Mouse (Mus musculus) kidney, embryonic 14.5 days (tissue): Measurements from ENCODE around the gene Mgat4b. TPM values are rescaled to one million over a fixed set of nuclear protein-coding genes. Genes with fewer than 3 reads are reported as not detected.

ENCODE experiments used
- ATAC-seq: fragments of 200-750 bp; cut with Nextera tagmentation; 2 replicates; pipeline ENCODE4 v1.8.0; 2017; ENCODE audit warnings: moderate number of reproducible peaks, mild to moderate bottlenecking, moderate TSS enrichment, moderate library complexity; ENCODE audit not compliant: low FRiP score, low TSS enrichment
- H3K27ac ChIP-seq: fragments of 300-500 bp; sonication (generic); 2 replicates; pipeline ENCODE4 v1.5.1; 2014; ENCODE audit warnings: low read depth, mild to moderate bottlenecking, low read length, moderate library complexity, mixed read lengths
- H3K27me3 ChIP-seq: fragments of 300-500 bp; sonication (generic); 2 replicates; pipeline ENCODE4 v1.6.1; 2014; ENCODE audit warnings: mild to moderate bottlenecking, low read length; ENCODE audit not compliant: control insufficient read depth, insufficient read depth
- H3K36me3 ChIP-seq: fragments of 300-500 bp; sonication (generic); 2 replicates; pipeline ENCODE4 v1.6.1; 2014; ENCODE audit warnings: low read length, mixed read lengths; ENCODE audit not compliant: control insufficient read depth, insufficient read depth
- H3K4me1 ChIP-seq: fragments of 300-500 bp; sonication (generic); 2 replicates; pipeline ENCODE4 v1.6.1; 2014; ENCODE audit warnings: low read length, mixed read lengths; ENCODE audit not compliant: control insufficient read depth, insufficient read depth
- H3K4me2 ChIP-seq: fragments of 300-500 bp; sonication (generic); replicated peaks from 2 replicates; pipeline ENCODE4 v1.6.1; 2014; ENCODE audit warnings: low read depth, mild to moderate bottlenecking, low read length
- H3K4me3 ChIP-seq: fragments of 300-500 bp; sonication (generic); 2 replicates; pipeline ENCODE4 v1.5.1; 2014; ENCODE audit warnings: mild to moderate bottlenecking, low read length
- H3K9ac ChIP-seq: fragments of 300-500 bp; sonication (generic); 2 replicates; pipeline ENCODE4 v1.6.1; 2014; ENCODE audit warnings: low read depth, mild to moderate bottlenecking, low read length, moderate library complexity
- H3K9me3 ChIP-seq: fragments of 300-500 bp; sonication (generic); 2 replicates; pipeline ENCODE4 v1.6.1; 2016; ENCODE audit warnings: low read length; ENCODE audit not compliant: control insufficient read depth
- WGBS: fragments of 180-500 bp; shearing (Covaris S2); extraction: QIAGEN DNeasy Blood & Tissue Kit; methylation state at CpG from one replicate; pipeline ENCODE4 v1.1.7; 2014; 5-methylcytosine and 5-hydroxymethylcytosine counted together
- polyA plus RNA-seq: library from polyadenylated mRNA; unstranded; fragments of >200 nt; fragmentation: Nextera tagmentation; extraction: Ambion mirVana; gene quantifications from 2 replicates; pipeline ENCODE4 v1.2.1, GENCODE M21; 2014

Gene Mgat4b
- polyA plus RNA-seq, 1 experiment from 2014 or later = 39.2 TPM

- WGBS = 96% methylated on average over 14 of the region's 14 CpGs
- no peak for ATAC-seq
- H3K27ac ChIP-seq = no peak overlapping the region
- no peaks in the 10 kb centered on the region; the same call in 1 of the 2 replicates for H3K4me1 ChIP-seq
- no peaks in the 10 kb centered on the region for H3K27me3 ChIP-seq
- no peak overlapping the region for H3K9ac ChIP-seq
- no peak overlapping the region for H3K4me3 ChIP-seq
- no peak overlapping the region for H3K4me2 ChIP-seq
- H3K9me3 ChIP-seq = no peaks in the 10 kb centered on the region
- peaks cover 56% of the 10 kb centered on the region for H3K36me3 ChIP-seq
Observed at GRCm38 (mm10) chr11:50207344-50207743, 3.3 kb upstream of the Mgat4b start.

DNA sequence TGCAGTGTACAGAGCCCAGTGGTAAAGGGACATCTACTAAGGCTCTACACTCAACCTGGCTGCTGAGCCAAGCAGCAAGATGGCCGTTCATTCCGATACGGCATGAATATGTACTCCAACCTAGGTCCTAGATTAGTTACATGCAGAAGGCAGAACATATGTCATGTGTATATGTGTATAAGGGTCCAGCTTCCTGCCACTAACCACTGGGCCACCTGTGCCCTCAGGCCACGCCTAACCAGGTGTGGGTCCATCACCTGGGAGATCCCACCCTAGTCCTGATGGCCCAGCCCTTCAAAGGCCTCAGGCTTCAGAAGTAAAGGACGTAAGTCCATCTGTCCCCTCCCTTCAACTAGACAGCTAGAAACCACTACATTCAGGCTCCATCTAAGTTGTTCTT is 2.7 kb upstream of the Mgat4b start:
- Histone ChIP-seq H3K27me3 (no peaks in the 10 kb centered on the region), H3K4me2 (no peak overlapping the region), H3K9ac (no peak overlapping the region), H3K36me3 (peaks cover 49% of the 10 kb centered on the region), H3K9me3 (no peaks in the 10 kb centered on the region), H3K27ac (no peak overlapping the region), H3K4me1 (no peaks in the 10 kb centered on the region; the same call in 1 of the 2 replicates), H3K4me3 (no peak overlapping the region)
- no peak for ATAC-seq
- WGBS = 94% methylated on average over 5 of the region's 5 CpGs

DNA sequence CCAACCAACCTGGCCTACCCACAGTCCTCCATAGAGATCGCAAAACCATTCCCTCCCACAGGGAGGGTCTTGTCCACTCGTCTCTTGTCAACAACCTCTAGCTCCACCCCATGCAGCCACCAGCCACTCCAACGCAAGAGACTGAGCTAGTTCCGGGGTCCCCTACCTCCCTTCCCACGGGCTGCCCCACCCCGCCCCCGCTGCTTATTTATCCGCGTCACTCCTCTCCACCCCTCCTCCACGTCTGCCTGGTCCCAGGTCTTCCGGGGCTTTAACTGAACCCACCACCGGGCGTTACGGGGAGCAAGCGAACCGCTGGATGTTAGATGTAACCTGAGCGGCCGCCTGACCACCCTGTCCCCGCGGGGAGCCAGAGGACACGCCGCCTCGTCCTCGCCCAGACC is 587 bp upstream of the Mgat4b start:
- Histone ChIP-seq H3K36me3 (peaks cover 30% of the 10 kb centered on the region), H3K9me3 (no peaks in the 10 kb centered on the region), H3K27ac (peak overlapping the region; percentile 98), H3K4me2 (peak overlapping the region; percentile 75), H3K27me3 (no peaks in the 10 kb centered on the region), H3K4me1 (no peaks in the 10 kb centered on the region; the same call in 1 of the 2 replicates), H3K4me3 (peak overlapping the region; percentile 96), H3K9ac (peak overlapping the region; percentile 94)
- under 1% methylated on average over 24 of the region's 24 CpGs for WGBS
- ATAC-seq = peak; percentile 95

DNA sequence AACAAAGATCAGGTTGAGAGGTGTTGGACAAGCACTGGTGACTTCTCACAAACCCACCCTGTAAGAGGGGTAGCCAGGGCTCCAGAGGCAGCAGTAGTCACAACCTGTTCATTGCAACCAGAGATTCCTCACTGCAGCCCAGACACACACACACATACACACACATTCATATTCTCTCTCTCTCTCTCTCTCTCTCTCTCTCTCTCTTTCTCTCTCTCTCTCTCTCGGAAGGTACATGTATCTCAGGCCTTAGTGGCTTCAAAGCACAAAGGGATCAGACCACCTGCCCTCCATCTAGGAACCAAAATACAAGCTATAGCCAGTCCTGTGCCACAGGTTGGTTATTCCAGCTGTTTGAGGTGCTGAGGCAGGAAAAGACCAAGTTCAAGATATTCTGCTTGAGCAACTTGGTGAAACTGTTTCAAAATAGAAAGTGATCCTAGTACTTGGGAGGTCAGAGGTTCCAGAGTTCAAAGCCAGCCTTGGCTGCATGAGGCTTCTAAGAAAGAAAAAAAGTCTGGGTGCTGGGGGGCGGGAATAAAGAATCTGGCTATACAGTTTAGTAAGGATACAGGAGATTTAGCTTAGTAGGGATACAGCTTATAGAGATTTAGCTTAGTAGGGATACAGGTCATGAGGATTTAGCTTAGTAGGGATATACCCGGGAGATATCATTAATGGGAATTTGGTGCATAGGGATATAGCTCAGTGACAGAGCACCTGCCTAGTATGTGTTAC is 801 bp downstream of the Mgat4b start:
- Histone ChIP-seq H3K4me2 (peak overlapping the region; percentile 75), H3K36me3 (peaks cover 17% of the 10 kb centered on the region), H3K27ac (no peak overlapping the region; the same call in 1 of the 2 replicates), H3K9me3 (no peaks in the 10 kb centered on the region), H3K9ac (peak overlapping the region; percentile 94; the same call in 1 of the 2 replicates), H3K27me3 (no peaks in the 10 kb centered on the region), H3K4me3 (peak overlapping the region; percentile 96; the same call in 1 of the 2 replicates), H3K4me1 (peaks cover 12% of the 10 kb centered on the region)
- WGBS = 90% methylated on average over 3 of the region's 3 CpGs
- ATAC-seq = no peak

GRCm38 (mm10) chr11:50212060-50212739 is 1.5 kb downstream of the Mgat4b start:
- Histone ChIP-seq H3K4me1 (peaks cover 19% of the 10 kb centered on the region), H3K9me3 (no peaks in the 10 kb centered on the region), H3K9ac (no peak overlapping the region), H3K27me3 (no peaks in the 10 kb centered on the region), H3K36me3 (peaks cover 9% of the 10 kb centered on the region), H3K4me2 (no peak overlapping the region), H3K4me3 (no peak overlapping the region), H3K27ac (0 out of 2 replicates have a peak overlapping the region, but pooled peaks have one; percentile 14)
- 66% methylated on average over 3 of the region's 3 CpGs for WGBS
- ATAC-seq = no peak

- Histone ChIP-seq H3K27me3 (no peaks in the 10 kb centered on the region), H3K4me1 (peaks cover 22% of the 10 kb centered on the region), H3K4me2 (no peak overlapping the region), H3K27ac (0 out of 2 replicates have a peak overlapping the region, but pooled peaks have one; percentile 14), H3K4me3 (no peak overlapping the region), H3K36me3 (peaks cover under 1% of the 10 kb centered on the region; the same call in 1 of the 2 replicates), H3K9me3 (no peaks in the 10 kb centered on the region), H3K9ac (0 out of 2 replicates have a peak overlapping the region, but pooled peaks have one; percentile 7)
- ATAC-seq = no peak
- WGBS = 47% methylated on average over 11 of the region's 11 CpGs
Observed at GRCm38 (mm10) chr11:50212848-50213758, 2.4 kb downstream of the Mgat4b start.

DNA sequence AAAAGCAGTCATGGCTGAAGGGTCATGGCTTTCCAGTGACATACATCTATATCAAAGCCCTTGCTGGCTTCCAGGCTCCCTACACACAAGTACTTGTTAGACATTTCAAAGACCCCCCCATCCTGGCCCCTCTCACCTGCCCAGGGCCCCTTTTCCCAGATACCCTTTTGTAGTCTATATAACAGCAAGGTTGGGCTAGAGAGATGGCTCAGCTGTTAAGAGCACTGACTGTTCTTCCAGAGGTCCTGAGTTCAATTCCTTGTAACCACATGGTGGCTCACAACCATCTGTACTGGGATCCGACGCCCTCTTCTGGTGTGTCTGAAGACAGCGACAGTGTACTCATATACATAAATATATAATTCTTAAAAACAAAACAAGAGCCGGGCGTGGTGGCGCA is 3.9 kb downstream of the Mgat4b start:
- Histone ChIP-seq H3K36me3 (no peaks in the 10 kb centered on the region), H3K9me3 (no peaks in the 10 kb centered on the region), H3K4me3 (no peak overlapping the region), H3K9ac (no peak overlapping the region), H3K27ac (no peak overlapping the region), H3K4me2 (no peak overlapping the region), H3K4me1 (peaks cover 22% of the 10 kb centered on the region), H3K27me3 (no peaks in the 10 kb centered on the region)
- no peak for ATAC-seq
- 88% methylated on average over 6 of the region's 6 CpGs for whole genome bisulfite sequencing

DNA sequence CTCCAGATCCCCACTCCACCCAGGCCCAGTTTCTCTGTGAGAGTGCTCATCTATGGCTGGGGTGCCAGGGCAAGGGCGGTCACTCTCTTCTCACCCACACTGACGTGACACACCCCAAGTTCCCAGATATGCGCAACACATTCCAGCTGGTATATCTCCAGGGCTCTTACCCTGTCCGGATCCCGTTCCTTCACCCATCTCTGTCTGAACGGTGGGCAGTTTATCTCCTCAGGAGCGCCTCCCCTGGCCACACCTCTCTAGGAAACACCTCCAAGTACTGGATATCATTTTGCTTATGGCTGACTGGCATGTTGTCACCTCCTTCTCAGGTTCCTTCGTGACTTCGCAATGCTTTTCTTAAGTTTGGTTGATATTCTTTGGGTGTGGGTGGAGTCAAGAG is 4.9 kb downstream of the Mgat4b start:
- no peaks in the 10 kb centered on the region for H3K9me3 ChIP-seq
- no peaks in the 10 kb centered on the region for H3K27me3 ChIP-seq
- H3K4me3 ChIP-seq = no peak overlapping the region
- H3K4me2 ChIP-seq = peak overlapping the region; percentile 24
- H3K9ac ChIP-seq = no peak overlapping the region
- no peaks in the 10 kb centered on the region for H3K36me3 ChIP-seq
- H3K4me1 ChIP-seq = peaks cover 22% of the 10 kb centered on the region
- no peak overlapping the region for H3K27ac ChIP-seq
- 18% methylated on average over 9 of the region's 9 CpGs for WGBS
- ATAC-seq = no peak
